Mouse (Mus musculus) CD8-positive naive resting alpha-beta T cell, adult 57 days (primary cell): ENCODE data around the gene Magea8. TPM values are rescaled to one million over a fixed set of nuclear protein-coding genes. Genes with fewer than 3 reads are reported as not detected.

Source experiments
- total RNA-seq: library from RNA; stranded (reverse); gene quantifications from one replicate; pipeline ENCODE4 v1.2.4, GENCODE M21; 2023

The Magea8 gene
- not detected for total RNA-seq

GRCm38 (mm10) chrX:154995750-154996149 is at the start of gene Magea8:
TSS of gene Magea8 (minus strand) at chrX:154995850.

GRCm38 (mm10) chrX:154949405-154949804 is 46.2 kb downstream of the Magea8 start, which contains the start of gene Magea3:
TSS of gene Magea3 (minus strand) at chrX:154949505.

GRCm38 (mm10) chrX:154935887-154936286 is 59.8 kb downstream of the Magea8 start, which contains the start of gene Magea6:
TSS of gene Magea6 (minus strand) at chrX:154935987.

Other genes with a start within 250 kb of the Magea8 start
- gene Cldn34b1, start 105.6 kb downstream of the Magea8 start, total RNA-seq: not detected
- not detected for gene Magea6, start 59.9 kb downstream of the Magea8 start, total RNA-seq
- gene Magea3, start 46.3 kb downstream of the Magea8 start, total RNA-seq: not detected
- not detected for gene Magea5, start 67.3 kb upstream of the Magea8 start, total RNA-seq
- gene Magea1, start 93.9 kb upstream of the Magea8 start, total RNA-seq: not detected
- not detected for gene Magea2, start 97.8 kb upstream of the Magea8 start, total RNA-seq
- gene Cldn34b2, start 132.6 kb upstream of the Magea8 start, total RNA-seq: not detected
- 182 TPM for gene Sat1, start 220.6 kb upstream of the Magea8 start, total RNA-seq